Mouse (Mus musculus) hindbrain, embryonic 15.5 days (tissue): ENCODE measurements around the gene Olfr653. TPM values are rescaled to one million over a fixed set of nuclear protein-coding genes. Genes with fewer than 3 reads are reported as not detected.

Experiments used
- polyA plus RNA-seq: library from polyadenylated mRNA; unstranded; fragments of >200 nt; fragmentation: Nextera tagmentation; extraction: Ambion mirVana; gene quantifications from 2 replicates; pipeline ENCODE4 v1.2.1, GENCODE M21; 2015

The Olfr653 gene
- polyA plus RNA-seq, 1 experiment from 2014 or later = not detected

Other genes starting within 250 kb of the Olfr653 start
- gene Trim34b, start 247.8 kb upstream of the Olfr653 start, polyA plus RNA-seq = not detected in 2 replicates
- gene Trim12c, start 224.0 kb upstream of the Olfr653 start, polyA plus RNA-seq = 1.3 and 1.6 TPM in 2 replicates
- gene Trim30b, start 207.4 kb upstream of the Olfr653 start, polyA plus RNA-seq = 0.13 TPM in 1 of 2 replicates, not detected in the other
- gene Trim30c, start 176.5 kb upstream of the Olfr653 start, polyA plus RNA-seq = 0.17 and 0.21 TPM in 2 replicates
- gene Trim30a, start 112.1 kb upstream of the Olfr653 start, polyA plus RNA-seq = 0.41 and 0.94 TPM in 2 replicates
- 0.31 and 0.68 TPM in 2 replicates for gene Trim30d, start 69.5 kb upstream of the Olfr653 start, polyA plus RNA-seq
- not detected in 2 replicates for gene Olfr651, start 27.2 kb upstream of the Olfr653 start, polyA plus RNA-seq
- gene Olfr652, start 16.4 kb upstream of the Olfr653 start, polyA plus RNA-seq = 0.05 TPM in 1 of 2 replicates, not detected in the other
- 0.07 TPM in 1 of 2 replicates, not detected in the other for gene Olfr654, start 9.7 kb downstream of the Olfr653 start, polyA plus RNA-seq
- gene Olfr655, start 24.5 kb downstream of the Olfr653 start, polyA plus RNA-seq = 0.12 TPM in 1 of 2 replicates, not detected in the other
- not detected in 2 replicates for gene Olfr656, start 36.6 kb downstream of the Olfr653 start, polyA plus RNA-seq
- not detected in 2 replicates for gene Olfr657, start 47.5 kb downstream of the Olfr653 start, polyA plus RNA-seq
- gene Olfr658, start 70.0 kb downstream of the Olfr653 start, polyA plus RNA-seq = 0.13 and 0.27 TPM in 2 replicates
- not detected in 2 replicates for gene Olfr659, start 89.4 kb downstream of the Olfr653 start, polyA plus RNA-seq
- not detected in 2 replicates for gene Olfr661, start 109.2 kb downstream of the Olfr653 start, polyA plus RNA-seq
- not detected in 2 replicates for gene Usp17le, start 200.2 kb downstream of the Olfr653 start, polyA plus RNA-seq